ENCODE assay signal across 14 mouse cellular contexts in genomic region chr3:150109561-150109960, GRCm38 (mm10).
"Had no signal": no experiment of that assay in that cellular context is flagged by ENCODE, and none has a peak within 500 bp of the region (broad histone marks: within the 10 kb centered on the region; RNA-seq: fewer than 3 reads in every experiment).

No protein-coding gene starts in this region.

- ATAC-seq: intestine, postnatal 0 days had no signal

- H3K36me3 ChIP-seq: limb, embryonic 15.5 days; midbrain, embryonic 12.5 days; neural tube, embryonic 13.5 days had no signal

- H3K9me3 ChIP-seq: limb, embryonic 15.5 days; midbrain, embryonic 12.5 days; neural tube, embryonic 13.5 days had no signal

- H3K9ac ChIP-seq: limb, embryonic 15.5 days; liver, embryonic 14.5 days; midbrain, embryonic 12.5 days; neural tube, embryonic 13.5 days had no signal

- H3K4me2 ChIP-seq: limb, embryonic 15.5 days; midbrain, embryonic 12.5 days; neural tube, embryonic 13.5 days had no signal

- H3K27me3 ChIP-seq: limb, embryonic 15.5 days; midbrain, embryonic 12.5 days; neural tube, embryonic 13.5 days had no signal

- H3K27ac ChIP-seq: limb, embryonic 15.5 days; liver, embryonic 14.5 days; midbrain, embryonic 12.5 days; neural tube, embryonic 13.5 days had no signal

- H3K4me3 ChIP-seq: limb, embryonic 15.5 days; midbrain, embryonic 12.5 days; neural tube, embryonic 13.5 days had no signal

- H3K4me1 ChIP-seq: limb, embryonic 15.5 days; midbrain, embryonic 12.5 days; neural tube, embryonic 13.5 days had no signal

- DNase-seq: kidney, adult 8-10 months; kidney, postnatal 36 days; layer of hippocampus, adult 9-11 months; layer of hippocampus, postnatal 36 days; lung, adult 18-20 months; lung, postnatal 36 days; right cerebral cortex, adult 18-20 months; right cerebral cortex, postnatal 25 days; thymus, postnatal 36 days had no signal
